Mouse (Mus musculus) embryo, embryonic 11 days (tissue): ENCODE measurements around the gene Bmper.
A peak's percentile ranks its signal among the peaks of the same experiment; 100 is the strongest.

ENCODE experiments used
- DNase-seq: peaks from one replicate; pipeline ENCODE4 v3.0.0-alpha.2; 2015

Gene Bmper

GRCm38 (mm10) chr9:23442168-23442567, 219.3 kb downstream of the Bmper start:
- DNase-seq, result no peak

- DNase-seq, result no peak
Measured at GRCm38 (mm10) chr9:23444975-23445374, 222.1 kb downstream of the Bmper start.

DNA sequence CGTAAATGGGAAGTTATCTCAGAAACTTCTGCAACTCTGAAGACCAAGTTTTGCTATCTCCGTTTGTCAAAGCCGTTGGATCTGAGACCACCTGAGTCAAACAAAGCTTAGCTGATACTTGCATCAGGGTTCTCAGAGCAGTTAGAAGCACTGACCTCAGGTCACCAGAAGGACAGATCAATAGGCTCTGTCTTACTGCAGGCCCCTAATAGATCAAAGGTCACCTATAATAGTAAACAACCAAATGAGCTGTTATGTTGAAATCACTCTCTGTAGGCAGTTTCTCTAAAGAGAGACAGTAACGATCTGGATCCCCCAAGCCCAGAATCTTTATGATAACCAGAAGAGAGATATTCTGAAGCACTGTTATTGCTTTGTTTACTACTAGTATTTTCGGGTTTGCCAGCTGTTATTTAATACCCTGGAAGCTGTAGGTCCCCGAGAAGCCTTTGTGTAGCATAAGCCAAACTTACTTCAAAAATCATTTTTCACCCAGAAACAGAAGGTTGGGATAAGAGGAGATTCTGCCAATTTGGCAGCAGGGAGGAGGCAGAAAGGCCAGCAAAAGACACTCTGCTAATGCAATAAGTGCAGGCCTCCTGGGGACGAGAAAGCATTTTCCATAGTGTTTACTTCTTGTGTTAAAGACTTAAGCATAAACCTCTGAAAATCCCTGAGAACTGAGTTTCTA, 224.5 kb downstream of the Bmper start:
- no peak for DNase-seq

- no peak for DNase-seq
Measured at GRCm38 (mm10) chr9:23453309-23453708, 230.4 kb downstream of the Bmper start.

DNA sequence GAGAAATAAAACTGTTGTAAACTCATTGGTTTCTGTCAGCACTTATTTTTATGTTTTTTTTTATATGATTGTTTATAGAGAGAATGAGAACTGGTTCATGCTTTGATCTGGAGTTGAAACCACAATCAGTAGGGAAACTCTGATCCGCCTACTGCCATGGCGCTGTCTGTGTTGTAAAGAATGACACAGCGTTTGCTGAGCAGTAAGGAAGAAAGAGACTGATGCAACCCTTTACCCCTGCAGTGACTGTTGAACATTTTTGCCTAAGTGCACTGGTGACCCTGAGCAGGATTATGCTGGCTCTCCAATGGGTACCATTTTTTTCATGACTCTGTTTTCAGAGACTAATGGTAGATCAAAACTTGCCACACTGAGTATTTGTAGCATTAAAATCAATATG, 234.3 kb downstream of the Bmper start:
- no peak for DNase-seq

DNA sequence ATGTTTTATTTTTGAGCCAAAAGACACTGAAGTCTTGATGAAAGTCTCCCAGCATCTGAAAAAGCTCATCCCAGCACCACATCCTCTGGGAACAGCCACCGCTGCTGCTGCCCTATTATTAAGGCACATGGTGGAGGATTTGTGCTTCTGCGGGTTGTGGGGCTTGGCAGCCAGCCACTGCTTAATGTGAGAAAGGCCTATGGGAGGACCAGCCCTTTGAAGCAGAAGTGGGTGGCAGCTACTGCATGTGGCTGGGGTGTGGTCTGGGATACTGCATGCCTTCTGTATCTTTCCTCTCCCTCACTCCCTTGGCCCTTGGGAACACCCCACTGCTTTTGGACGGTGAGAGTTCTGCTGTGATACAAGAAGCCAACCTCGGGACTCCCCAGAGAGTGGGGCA, 237.8 kb downstream of the Bmper start:
- DNase-seq, result no peak

- DNase-seq, result peak; percentile 70
Measured at GRCm38 (mm10) chr9:23462949-23463608, 240.2 kb downstream of the Bmper start.

DNA sequence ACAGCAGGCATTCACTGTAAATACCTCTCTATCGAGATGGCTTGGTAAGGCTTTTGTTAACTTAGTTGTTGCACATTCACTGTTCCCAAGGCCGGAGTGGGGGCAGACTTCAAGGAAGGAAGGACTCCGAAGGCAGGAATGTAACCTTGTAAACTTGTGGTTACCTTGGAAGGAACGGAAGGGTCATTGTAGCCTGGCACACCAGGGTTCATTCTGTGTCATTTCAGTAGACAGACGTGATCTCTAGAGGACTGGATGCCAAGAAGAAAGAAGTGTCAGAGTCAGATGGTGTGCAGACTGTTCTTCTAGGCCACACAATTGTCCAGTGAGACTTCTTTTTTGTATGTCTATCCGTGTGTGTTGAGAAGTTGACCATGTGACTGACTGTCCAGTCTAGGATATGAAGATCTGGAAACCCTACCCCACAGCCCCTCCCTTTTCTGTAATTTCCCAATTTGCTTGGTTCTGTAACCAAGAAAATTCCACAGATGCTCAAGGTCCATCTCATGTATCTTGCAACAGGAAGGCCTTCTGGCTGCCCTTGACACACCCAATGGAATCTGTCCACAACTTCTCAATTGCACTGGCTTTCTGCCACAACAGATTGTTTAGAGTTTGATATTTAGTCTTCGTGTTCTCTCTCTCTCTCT, 242.2 kb downstream of the Bmper start:
- DNase-seq, result no peak

DNA sequence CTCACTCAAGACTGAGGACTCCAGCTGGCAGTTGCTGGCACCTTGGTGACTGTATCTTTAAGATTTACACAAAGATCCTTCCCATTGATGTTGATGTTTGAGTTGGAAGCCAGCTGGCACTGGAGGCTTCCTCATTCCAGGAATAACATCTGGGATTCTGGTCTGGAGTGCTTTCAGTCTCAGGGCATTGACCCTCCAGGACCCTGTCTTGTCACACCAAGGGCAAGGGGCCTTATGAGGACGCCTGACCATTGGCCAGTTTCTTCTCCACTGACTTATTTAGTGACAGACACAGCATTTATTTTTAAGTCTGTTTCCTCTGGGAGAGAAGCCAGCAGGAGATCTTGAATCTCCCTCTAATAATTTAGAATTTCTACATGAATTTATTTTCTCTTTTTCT, 247.0 kb downstream of the Bmper start:
- DNase-seq, result no peak

DNA sequence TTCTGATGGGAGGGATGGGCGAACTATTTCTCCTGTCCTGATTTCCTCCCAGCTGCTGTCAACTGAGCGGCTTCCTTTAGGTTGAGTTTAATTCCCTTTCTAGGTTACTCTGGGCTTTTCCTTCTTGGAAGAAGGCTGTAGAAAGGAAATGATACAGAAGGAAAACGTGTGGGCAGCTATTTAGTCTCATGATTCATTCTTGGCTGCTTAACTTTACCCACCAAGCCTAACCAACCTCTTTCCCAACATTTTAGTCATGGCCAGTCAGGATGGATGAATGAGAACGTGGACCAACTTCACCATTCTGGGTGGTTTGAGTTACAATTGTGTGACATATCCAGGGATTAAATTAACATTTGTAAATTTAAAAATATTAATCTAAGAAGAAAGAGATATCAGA, 263.0 kb downstream of the Bmper start:
- no peak for DNase-seq

- peak; percentile 19 for DNase-seq
Measured at GRCm38 (mm10) chr9:23486725-23487378, 264.0 kb downstream of the Bmper start.

DNA sequence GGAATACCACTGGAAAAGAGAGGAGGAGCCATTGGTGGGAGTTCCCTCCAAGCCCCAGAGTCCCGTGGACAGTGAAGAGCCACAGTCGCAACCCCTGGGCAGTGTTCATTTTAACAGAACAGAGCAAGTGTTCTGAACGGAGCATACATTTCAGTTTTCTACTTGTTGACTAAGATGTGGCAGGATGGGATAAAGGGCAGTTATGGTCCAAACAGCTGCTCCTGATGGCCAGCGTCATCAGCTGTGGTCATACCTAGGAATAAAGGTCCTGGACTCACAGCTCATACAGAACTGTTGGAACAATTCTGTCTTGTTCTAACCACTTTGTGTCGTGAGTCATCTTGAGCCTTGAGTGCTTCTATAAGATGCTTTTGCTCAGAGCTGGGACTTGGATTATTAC, 265.4 kb downstream of the Bmper start:
- no peak for DNase-seq

DNA sequence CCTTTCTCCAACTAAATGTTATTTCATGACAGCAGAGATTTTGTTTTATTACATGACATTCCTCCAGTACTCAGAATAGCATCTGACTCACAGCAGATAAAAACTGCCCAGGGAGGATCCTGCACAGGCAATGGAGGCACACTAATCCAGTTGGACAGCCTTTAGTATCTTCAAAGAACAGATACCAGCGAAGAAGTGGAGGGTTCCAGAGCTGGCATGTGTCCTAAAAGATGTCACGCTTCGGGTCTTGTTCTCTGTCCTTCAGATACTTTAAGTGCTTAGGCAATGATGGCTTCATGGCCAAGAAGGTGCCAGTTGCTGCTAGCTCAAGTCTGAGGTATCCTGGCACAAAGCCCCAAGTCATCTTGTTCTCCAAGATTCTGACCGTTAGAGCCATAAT, 272.5 kb downstream of the Bmper start:
- DNase-seq, result no peak

DNA sequence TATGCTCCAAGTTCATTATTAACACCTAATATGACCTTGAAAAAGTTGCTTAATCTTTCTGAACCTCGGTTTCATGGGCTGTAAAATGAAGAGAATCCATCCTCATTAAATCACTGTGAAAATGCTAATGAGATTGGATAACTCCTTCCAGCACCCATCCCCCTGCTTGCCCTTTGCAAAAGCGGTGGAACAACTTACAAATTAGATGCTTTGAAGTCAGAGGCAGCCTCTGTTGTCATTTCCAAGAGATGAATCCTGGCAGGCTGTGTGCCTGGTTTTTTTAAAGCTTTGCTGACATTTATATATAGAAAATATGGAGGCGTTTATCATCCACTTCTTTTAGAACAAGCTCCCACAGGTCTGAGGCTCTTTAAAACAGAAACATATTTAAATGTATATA, 274.8 kb downstream of the Bmper start:
- peak; percentile 23 for DNase-seq

GRCm38 (mm10) chr9:23533870-23534269, 311.0 kb downstream of the Bmper start:
- no peak for DNase-seq
